Mouse (Mus musculus) heart, adult 9 months (tissue): ENCODE results near the gene Kdm1a.
A peak's percentile ranks its signal among the peaks of the same experiment; 100 is the strongest.

ENCODE experiments used
- DNase-seq, 2 experiments: peaks; one replicate each; pipeline ENCODE4 v3.0.0; 2022; ENCODE audit warnings: low spot score in 2 of 2

The Kdm1a gene

DNA sequence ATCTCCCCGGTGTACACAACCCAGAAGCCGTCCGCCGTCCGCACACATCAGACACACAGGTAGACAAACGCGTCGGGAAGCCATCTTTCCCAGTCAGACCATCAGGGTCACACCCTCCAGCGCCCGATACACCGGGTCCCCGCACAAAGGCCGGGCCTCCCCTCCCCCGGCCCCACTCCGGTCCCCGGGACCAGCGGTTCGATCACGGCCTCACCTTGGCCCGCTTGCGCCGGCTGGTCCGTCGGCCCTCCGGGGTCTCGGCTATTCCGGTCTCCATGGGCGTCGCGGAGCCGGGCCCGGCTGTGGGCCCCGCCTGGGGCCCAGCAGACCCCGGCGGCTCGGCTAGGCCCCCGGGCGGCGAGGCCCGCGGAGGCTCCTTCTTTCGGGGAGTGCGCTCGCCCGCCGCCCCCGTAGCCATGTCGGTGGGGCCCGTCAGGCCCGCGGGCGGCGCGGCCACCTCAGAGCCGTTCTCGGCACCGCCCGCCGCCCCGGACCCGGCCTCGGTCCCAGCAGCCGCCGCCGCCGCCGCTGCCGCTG is 437 bp downstream of the Kdm1a start:
- peak in 1 of 2 experiments; percentile 25 for DNase-seq

- DNase-seq = peak; percentile 25 to 44
These were observed 1.0 kb downstream of the Kdm1a start for GRCm38 (mm10) chr4:136601476-136601875.

- no peak for DNase-seq
These were observed 2.0 kb downstream of the Kdm1a start for GRCm38 (mm10) chr4:136600536-136600935.

- no peak for DNase-seq
These were observed 2.7 kb downstream of the Kdm1a start for GRCm38 (mm10) chr4:136599869-136600268.

DNA sequence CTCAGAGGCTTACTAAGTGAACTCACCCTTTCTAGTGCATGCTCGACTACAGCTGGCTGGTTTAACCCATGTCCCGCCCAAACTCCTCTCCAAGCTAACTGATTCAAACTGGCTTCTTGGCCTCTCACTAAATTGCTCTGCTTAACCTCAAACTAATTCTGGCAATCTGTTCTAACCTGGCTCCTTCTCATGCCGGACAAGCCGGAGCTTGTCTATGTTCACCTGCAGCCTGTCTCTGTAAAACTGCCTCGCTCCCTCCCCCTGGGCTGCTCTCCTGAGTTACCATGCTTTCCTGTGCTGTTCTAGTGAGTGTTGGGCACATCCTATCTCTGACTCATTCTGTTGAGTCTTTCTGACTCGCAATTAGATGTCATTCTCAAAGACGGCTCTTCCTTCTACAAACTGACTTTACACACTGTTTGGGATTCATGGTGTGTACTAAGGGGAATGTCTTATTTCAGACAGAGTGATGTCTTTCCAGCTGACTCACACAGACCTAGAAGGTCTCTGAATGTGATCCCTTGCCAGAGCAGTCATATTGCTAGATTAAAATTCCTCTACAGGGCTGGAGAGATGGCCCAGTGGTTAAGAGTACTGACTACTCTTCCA is 4.2 kb downstream of the Kdm1a start:
- no peak for DNase-seq

DNA sequence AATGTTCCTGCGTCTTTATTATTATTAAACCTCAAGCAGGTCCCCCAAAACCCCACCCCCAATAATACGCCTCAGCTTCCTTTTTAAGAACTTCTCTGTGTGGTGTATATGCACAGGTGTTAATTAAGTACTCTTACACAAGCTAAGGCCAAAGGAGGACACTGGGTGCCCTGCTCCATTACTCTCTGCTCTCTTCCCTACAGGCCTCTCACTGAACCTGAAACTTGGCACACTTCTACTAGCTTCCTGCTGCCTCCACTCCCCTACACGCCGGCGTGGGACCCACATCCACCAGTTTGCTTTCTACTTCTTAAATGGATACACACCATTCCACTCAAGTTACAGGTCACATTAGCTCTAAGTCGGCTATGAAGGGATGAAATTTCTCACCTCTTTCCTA is 7.3 kb downstream of the Kdm1a start:
- DNase-seq = no peak

GRCm38 (mm10) chr4:136594006-136594405 is 8.5 kb downstream of the Kdm1a start:
- DNase-seq = no peak

DNA sequence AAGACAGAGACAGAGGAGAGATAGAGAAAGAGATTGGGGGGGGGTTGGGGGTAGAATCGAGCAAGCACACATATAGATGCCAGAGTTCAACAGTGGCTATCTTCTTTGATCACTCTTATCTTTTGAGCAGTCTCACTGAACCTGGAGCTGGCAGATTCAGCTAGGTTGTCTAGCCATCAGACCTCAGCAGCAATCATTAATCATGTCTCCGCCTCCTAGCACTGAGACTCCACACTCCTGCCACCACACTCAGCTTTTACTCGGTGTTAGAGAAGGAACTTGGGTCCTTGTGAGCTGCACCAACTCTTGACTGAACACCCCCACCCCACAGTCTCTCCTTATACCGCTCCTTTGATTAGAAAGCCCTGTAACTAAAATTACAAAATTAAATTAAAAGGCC is 10.4 kb downstream of the Kdm1a start:
- DNase-seq = no peak

DNA sequence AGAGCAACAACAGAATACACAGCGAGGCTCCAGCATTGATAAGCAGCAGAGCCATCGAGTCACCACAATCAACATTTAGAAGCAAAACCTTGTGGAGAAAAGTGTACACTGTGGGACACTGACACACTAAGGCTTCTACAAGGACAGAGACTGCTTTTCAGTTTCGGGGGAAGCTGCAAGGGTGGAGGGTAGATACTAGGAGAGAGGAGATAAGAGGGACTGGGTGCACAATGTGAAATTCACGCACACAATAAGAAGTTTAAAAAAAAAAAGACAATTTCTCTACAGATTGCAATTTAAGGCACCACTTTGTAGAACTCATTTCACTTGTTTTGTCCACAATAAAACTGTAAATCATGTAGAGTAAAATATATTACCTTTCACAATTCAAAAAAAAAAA is 14.5 kb downstream of the Kdm1a start:
- DNase-seq = no peak

- DNase-seq = no peak
These were observed 15.2 kb downstream of the Kdm1a start for GRCm38 (mm10) chr4:136587221-136587827.

DNA sequence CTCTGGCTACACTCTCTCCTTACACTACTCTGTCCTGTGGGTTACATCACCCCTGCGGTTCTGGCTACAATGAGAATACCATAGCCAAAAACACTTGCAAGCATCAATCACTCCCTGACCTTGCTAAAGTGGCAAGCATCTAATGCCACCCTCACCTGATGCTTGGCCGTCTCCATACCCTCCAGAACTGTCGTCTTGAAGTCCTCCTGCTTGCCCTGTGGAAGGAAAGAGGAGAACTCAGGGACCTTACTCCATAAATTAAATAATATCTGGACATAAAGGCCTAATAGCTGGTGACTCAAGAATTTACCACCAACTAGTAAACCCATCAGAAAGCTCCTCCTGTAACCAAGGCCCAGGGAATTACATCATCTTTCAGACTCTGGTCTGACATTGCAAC is 20.6 kb downstream of the Kdm1a start:
- no peak for DNase-seq

DNA sequence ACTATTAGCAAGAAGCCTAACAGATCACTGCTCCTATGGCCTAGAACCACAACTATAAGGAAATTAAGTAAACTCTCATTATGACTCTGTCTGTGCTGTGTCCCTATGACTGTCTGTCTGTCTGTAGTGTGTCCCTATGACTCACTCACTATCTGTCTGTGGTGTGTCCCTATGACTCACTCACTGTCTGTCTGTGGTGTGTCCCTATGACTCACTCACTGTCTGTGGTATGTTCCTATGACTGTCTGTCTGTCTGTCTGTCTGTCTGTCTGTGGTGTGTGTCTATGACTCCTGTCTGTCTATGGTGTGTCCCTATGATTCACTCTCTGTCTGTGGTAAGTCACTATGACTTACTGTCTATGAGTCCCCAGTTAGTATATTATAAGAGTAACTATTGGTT is 32.5 kb downstream of the Kdm1a start:
- no peak for DNase-seq

- DNase-seq = no peak
These were observed 33.9 kb downstream of the Kdm1a start for GRCm38 (mm10) chr4:136568629-136569028.

- no peak for DNase-seq
These were observed 39.8 kb downstream of the Kdm1a start for GRCm38 (mm10) chr4:136562755-136563154.

GRCm38 (mm10) chr4:136560270-136560991 is 42.1 kb downstream of the Kdm1a start:
- DNase-seq = no peak

- no peak for DNase-seq
These were observed 42.8 kb downstream of the Kdm1a start for GRCm38 (mm10) chr4:136559690-136560089.

DNA sequence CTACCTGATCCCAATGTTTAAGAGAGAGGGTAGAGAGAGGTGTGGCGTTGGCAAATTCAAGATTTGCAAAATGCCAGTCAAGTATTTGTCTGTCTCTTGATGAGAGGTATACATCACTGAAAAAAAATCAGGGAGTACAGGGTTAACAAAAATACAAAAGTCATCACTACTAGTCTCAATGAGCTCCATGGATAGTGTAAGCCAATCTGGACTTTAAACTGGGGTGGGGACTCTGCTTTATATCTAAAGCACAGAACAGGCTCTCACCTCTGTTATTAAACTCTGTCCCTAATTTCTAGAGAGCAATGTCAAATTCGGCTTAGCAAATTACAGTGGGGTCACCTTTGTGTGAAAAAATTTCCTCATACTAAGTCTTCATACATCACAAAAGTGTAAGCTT is 44.9 kb downstream of the Kdm1a start:
- no peak for DNase-seq

GRCm38 (mm10) chr4:136553108-136553507 is 49.4 kb downstream of the Kdm1a start:
- no peak for DNase-seq

DNA sequence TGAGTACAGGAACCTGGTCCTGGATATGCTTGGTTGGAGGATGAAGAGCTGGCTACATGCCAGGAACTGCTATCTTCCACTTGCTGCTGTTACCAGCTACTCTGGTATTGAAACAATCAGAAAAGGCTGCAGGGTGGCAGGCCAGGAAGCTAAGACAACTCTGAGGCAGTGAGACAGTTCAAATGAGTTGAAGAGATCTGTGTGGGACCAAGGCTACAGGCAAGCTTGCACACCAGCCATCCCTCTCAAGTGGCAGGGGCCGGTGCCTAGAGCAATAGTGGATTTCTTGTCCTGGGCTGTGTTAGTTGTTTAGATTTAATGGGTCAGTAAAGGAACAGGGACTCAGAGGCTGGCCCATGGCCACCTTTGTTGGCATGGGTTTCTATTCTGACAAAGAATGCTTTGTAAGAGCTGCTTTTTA is 54.1 kb downstream of the Kdm1a start:
- peak; percentile 12 to 15 for DNase-seq

DNA sequence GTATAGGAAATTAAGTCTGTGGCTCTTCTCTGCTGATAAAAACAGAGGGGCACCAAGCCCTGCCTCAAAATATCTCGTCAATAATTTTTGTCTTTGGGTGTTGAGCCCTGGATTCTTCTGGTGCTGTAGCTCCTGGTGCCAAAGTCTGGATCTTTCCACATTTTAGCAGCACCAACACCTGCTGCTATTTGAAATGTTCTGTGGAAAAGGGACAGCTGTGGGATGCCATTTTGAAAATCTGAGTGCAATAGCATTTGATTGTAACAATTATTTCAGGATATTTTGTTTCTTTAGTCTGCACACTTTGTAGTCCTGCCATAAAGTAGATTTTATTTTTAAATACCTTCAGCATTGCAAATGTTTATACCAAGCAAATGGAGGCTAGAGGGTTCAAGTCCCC is 54.8 kb downstream of the Kdm1a start:
- DNase-seq = no peak

DNA sequence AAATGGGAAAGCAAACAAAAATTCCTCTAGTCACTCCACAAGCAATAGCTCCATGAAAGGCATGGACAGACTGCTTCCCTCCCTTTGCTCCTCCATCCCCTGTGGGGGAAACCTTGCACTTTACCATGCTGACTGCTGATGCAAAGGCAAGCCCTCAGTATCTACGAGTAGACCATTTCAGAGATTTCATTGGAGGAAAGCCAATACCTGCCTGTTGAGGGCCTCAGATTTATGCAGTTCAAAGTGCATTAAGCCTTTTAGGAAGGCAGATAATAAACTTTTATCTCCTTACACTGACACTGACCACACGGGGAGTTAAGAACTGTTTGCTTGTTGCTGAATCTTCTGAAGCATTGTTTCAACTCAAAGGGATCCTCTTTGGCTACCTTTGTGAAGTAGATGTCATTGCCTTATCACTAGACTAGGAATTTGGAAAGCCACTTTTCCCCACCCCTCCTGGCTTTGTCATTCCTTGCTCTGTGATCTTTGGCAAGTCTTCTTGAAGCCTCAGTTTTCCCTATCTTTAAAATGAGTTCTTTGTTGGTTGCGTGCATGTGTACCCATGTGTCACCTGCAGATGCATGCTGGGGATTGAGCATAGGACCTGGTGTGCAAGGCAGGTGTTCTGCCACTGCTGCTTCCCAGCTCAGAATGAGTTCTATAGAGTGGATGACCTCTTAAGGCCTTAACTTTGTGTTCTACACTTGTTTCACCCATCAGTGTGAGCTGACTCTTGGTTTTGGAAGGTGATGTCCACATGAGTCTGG is 56.1 kb downstream of the Kdm1a start:
- DNase-seq = no peak

DNA sequence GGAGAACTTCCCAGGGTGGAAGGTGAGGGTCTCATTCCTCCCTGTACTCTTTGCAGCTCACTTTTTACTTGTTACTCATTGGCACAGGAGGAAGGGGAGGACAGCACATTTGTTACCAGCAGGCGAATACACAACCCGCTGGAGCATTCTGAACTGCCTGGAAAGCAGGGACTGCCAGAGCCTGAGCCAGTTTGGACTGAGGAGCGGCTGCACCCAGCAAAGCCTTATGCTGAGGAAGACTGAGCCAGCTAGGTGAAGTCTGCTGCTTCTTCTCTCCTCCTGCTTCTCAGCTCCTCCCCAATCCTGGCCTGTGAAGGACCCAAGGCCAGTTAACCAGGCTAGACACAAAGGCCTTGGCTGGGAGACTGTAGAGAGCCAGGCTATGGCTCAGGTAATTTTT is 57.4 kb downstream of the Kdm1a start:
- DNase-seq = no peak
